Mouse (Mus musculus) testis, postnatal 14 days (tissue): ENCODE results near the gene Cend1.

Experiments
- DNase-seq: peaks from one replicate; pipeline ENCODE4 v3.0.0; 2021; ENCODE audit warnings: low spot score

The Cend1 gene

DNA sequence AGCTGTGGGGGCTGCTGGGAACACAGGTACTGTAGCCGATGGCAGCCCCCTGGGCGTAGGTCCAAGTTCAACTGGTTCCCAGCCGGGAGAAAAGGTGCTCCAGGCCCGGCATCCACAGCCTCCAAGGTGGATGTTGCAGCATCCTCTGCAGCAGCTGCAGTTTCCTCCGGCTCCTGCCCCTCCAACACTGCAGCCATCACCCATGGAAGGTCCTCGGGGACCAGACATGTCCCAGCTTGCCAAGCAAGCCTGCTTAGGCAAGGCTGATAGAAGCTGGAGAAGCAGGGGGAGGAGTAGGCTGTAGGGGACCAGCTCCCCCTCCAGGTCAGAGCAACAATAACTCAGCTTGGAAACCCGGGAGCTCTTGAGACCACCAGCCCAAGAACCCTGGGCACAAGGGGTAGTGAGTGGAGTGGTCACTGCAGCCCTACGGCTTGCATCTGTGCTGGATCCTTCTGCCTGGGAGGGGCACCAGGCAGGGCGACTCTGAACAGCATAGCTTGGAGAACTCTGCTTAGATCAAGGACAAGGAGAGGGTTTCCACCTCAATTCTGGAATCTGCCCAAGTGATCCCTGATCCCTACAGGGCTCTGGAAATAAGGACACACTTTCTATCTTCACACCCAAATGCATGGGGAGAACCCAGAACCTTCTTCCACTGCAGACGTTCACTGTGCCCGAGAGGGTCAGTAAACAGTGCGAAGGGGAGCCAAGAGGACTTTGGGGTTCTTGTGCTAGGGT is 14.0 kb upstream of the Cend1 start:
- no peak for DNase-seq

DNA sequence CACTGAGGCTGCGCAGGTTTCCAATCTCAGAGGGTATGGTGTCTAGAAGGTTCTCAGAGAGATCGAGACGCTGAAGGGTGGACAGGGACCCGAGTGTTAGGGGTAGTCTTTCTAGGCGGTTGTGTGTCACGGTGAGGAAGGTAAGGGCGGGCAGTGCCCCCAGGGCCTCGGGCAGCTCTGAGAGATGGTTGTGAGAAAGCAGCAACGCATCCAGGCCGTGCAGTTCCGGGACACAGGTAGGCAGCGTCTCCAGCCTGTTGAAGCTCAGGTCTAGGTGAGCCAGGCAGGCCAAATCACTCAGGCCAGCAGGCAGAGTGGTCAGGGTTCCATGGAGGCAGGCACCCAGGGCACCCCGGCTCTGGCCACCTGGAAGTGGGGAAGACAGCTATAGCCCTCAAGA is 12.9 kb upstream of the Cend1 start:
- DNase-seq: no peak

DNA sequence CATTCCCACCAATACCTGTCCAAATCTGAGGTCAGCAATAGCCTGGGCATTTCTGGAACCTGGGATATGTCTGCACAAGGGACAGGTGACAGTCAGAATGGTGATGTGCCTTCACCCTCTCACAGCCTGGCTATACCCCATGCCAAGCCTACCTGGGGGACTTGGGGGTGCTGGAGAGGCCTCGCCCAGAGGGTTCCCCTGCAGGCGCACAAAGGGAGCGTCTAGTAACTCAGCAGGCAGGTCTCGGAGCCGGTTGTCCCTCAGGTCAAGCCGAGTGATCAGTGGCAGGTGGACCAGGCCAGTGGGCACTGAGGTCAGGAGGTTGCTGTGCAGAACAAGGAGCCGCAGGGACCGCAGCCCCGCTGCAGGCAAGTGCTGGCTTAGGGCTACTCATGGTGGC is 12.2 kb upstream of the Cend1 start:
- no peak for DNase-seq

DNA sequence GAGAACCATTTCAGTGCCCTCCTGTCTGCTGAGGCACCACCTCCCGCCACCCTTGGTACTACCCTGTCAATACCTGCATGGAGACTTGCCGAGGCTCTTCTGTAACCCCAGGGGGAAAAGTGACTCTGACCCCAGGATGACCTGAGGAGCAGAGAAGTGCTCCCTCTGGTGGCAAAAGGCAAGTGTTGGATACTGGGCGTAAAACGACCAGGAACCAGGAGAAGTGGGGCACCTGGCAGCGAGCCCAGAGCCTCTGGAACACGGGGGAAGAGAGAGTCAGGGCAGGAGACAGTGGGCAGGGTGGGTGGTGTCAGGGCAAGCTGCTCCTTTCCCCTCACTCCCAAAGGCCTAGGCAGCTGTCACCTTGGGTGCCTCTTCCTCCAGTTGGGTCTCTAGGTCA is 11.3 kb upstream of the Cend1 start:
- DNase-seq: no peak

DNA sequence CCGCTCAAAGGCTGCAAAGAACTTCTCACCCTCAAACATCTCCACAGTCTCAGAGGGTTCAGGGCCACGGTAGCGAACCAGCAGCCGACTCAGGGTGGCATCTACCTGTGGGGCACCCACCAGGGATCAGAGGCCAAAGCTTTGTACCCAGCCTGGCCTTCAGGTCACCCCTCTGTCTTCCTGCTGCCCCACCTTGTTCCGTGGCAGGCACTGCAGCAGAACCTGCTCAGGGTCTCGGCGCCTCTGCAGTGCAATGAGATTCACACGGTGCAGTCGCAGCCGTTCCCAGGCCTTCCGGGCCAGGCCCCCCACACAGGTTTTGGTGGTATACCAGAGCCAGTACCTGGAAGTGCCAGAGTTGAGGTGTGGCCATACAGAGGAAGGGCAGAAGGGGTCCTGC is 10.5 kb upstream of the Cend1 start:
- no peak for DNase-seq

DNA sequence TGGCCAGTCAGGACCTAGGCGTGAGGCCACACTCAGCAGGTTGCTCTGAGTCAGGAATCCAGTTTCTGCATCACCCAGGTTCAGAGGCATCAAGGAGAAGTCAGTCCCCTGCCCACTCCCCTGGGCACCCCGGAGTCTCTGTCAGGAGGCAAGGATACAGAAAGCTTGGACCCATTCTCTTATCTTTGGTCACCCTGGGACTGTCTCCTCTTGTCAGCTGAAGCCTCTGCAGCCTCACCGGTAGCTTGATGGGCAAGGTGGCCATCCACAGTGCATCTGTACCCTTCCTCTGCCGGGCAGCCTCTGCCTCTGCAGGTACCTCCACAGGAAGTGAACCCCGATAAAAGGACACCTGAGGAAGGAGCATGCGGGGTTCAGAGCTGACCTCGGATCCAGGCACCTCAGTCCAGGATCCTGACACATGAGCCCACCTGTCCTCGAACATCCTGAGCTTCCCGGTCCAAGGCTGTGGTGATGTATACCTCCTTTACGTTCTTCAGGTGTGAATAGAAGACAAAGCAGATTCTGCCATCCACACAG is 9.9 kb upstream of the Cend1 start:
- no peak for DNase-seq

DNA sequence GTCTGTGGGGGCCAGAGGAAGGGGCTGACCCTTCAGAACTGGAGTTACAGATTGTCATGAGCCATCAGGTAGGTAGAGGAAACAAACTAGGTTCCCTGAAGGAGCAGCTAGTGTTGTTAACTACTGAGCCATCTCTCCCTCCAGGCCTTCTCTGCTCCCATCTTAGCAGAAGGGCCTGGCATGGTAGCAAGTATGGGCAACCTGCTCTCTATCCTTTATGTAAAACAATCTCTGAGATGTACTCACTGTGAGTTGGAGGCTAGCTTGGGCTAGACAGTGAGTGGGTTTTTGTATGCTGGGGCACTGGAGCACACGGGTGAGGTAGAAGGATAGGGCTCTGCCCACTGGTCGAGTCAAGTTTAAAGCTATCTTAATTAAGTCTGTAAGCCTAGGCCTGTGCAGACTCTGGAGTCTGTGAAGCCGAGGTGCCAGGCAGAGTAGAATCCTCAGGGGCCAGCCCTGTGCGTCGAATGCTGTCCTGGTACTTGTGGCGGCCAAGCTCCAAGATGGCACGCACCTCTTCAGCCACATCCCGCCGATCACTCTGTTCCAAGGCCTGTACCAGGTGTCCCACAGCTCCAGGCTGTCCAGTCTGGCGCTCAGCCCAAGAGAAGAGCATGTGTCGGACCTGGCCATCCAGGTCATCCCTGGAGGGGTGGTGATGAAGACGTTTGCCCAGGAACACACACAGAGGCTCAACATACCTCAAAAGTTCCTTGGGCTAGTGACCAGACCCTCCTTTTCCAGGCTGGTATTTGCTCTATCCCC is 9.1 kb upstream of the Cend1 start:
- no peak for DNase-seq

DNA sequence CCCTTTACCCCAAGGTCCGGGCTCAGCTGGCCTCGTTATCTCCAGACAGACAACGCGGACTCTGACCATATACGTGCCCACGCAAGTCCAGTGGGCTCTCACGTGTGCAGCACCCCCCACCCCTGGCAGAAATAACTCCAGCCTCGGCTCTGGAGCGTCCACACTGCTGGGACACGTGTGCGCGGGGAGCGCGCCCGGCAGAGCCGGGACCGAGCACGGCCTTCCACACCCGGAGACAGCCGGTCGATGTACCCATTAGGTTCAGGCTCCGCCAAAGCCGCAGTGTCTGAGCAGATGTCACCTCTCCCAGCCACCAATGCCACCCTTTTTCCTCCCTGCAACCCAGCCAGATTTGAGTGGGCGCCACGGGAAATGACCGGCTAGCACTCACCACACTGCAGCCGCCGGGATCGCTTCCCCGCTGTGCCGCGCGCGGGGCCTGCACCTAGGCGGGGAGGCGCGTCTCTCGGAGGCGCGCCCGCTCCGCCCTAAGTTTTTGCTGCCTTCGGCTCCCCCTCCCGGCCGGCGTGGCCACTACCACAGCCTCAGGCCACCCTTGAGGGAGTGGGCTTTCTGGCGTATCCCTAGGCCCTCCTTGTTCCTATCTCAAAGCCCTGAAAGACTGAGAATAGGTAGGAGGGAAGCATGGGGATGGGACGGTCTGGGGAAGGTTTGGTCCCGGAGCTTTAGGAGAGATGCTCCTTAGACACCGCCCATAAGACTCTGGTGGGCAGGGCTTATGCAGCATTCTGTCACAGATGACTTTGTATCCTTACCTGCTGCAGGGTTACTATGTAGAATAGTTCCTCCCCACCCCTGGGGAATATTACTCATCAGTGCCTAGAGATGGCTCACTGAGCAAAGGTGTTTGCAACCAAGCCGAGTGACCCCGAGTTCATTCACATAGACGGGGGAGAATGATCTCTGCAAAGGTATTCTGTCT is 8.2 kb upstream of the Cend1 start, which contains the start of gene Slc25a22:
Gene Slc25a22, minus strand, starts transcription at position 715 of the 943 bp plus-strand sequence.
- peak; percentile 69 for DNase-seq

DNA sequence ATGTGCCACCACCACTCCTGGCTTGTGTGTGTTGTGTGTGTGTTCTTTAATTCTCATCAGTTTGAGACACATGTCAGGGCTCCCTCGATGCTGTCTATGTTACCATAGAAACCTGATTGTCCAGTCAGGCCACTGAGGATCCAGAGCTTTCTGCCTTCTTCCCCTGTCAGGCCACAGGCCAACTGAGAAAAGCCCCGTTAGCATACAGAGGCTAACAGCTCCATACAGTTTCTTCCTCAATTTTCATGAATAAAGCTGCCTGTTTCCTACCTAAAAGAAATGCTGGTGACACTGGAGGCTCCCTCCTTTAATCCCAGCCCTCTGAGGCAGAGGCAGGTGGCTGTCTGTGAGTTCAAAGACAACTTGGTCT is 7.2 kb upstream of the Cend1 start:
- DNase-seq: no peak

DNA sequence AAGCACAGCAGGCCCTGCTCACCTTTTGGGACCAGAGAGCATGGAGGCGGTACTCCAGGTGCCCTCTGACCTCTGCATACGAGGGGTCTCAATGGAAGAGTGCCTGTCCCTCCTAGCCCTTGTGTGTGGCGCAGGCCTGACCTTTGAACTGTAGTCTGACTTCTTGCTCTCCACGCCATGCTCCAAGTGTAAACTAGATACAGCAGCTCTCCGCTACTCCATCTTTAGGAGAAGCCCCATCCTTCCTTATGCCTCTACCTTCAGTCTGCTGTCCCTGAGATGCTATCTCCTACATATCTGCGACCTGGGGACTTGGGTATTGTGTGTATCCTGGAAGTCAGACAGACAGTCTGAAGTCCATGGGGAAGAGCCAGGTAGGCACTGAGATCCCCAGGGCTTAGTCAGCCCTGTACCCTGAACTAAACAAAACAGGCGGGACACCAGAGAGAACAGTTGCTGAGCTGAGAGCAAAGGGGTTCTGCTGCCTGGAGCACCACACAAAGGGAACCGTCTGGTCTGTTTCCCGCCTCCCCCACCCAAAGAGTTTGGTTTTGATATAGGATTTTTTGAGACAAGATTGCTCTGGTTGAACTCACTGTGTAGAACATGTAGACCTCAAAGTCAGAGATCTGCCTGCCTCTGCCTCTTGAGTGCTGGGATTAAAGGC is 6.7 kb upstream of the Cend1 start:
- no peak for DNase-seq

DNA sequence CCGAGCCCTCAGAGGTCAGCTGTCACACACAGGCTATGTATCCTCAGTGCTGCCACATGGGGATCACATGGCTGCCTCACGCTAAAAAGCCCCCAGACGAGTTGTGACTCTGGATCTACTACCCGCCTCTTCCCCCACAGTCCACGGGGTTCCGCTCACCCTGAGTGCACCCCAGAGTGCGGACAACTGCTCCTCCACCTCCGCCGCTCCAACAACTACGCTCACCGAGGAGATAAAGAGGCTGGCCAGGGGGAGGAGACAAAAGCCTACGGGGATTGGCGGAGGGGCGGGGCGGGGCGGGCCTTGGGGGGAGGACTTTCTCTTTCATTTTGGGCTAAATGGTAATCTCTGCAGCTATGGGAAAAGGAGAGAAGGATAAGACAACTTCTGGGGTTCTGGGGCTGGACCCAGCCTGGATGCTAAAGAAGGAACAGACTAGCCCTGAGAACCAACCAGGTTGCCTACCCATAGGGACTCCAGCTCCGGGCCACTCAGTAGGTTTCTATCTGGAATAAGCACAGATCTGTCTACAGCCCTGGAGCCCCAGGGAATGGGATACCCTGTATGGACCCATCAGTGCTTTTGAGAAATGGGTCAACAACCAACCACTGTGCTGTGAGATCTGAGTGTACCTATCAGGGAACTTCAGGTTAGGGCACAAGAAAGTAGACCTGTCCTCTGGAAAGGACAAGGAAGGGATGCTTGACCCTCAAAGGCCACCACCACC is 6.0 kb upstream of the Cend1 start:
- no peak for DNase-seq

DNA sequence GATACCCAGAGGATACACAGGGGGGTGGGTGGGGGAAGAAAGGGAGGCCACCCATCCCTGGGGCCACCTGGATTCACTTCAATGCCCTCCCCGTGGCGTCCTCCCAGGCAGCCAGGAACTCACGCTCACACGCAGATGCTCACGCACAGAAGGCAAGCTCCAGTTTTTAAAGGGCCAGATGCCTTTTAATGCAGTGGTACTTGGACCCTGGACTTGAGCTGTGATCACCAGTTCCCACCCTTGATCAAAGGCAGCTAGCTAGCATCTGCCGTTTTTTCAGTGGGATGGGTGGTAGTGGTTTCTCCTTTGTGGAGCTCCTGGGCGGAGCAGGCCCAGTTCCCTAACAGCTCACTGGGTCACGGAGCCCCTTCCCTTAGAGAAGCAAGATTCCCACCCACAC is 5.2 kb upstream of the Cend1 start:
- no peak for DNase-seq

DNA sequence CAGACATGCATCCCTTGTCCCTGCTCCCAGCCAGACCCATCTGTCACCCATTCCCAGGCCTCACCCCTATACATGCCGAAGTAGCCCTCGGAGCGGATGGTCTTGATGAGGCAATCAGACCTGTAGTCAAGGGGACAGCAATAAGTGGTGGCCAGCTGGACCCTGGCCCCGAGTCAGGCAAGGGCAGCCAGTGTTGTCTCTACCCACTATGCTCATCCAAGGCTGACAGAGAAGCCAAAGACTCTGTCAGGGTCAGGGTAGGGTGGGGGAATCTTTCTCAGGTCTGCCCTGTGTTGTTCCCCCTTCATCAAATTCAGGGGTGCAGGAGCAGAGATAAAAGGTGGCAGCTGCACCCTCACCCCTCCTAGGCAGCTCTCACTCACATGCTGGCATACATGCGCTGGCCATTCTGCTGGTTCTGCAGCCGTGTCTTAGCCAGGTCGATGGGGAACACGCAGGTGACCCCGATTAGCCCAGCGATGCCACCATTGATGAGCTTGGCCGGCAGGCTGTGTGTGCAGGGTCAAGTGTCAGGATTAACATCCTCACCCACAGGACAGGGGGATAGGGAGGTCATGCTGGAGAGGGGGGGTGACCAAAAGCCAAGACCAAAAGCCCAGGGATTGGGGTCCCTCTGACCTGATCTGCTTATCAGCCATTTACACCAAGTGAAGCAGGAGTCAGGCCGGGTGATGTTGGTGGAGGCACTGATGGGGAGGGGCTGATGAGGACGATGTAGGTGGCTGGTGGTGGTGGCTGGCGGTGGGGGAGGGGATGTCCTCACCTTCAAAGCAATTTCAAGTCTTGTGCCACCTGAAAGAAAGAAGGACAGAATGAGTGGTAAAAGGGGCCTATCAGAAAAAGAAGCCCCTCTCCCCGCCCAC is 4.5 kb upstream of the Cend1 start:
- DNase-seq: no peak

DNA sequence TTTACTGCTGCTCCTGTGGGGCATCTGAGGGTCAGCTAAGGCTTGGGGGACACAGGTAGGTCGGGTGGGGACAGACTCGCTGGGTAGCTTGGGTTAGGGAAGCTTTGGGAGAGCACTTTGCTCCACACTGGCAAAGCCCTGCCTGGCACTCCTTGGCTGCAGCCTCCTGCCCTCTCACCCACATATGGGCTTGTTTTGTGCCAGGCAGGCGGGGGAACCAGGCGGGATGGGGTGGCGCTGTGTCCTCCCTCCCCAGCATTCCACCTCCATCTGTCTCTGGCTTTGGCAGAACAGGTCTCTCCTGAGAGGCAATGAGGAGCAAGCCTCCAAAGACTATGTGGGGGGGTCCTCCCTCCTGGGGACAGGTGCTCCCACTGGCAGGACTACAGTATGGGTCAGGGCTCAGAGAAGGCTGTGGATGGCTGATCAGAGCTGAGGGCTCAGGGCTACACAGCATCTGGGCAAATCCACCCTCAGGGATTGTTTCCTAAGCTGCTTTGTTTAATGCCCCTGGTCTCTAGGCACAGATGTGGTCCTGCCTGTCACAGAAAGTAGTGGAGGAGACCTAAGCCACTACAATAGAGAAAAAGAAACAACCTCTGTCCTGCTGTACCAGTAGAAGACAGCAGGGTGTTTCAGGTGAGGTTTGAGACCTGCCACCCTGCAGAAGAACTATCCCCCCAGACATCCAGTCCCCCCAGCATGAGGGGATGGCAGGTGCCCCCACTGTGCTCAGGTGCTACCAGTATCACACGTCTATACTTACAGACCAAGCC is 3.6 kb upstream of the Cend1 start:
- DNase-seq: no peak

DNA sequence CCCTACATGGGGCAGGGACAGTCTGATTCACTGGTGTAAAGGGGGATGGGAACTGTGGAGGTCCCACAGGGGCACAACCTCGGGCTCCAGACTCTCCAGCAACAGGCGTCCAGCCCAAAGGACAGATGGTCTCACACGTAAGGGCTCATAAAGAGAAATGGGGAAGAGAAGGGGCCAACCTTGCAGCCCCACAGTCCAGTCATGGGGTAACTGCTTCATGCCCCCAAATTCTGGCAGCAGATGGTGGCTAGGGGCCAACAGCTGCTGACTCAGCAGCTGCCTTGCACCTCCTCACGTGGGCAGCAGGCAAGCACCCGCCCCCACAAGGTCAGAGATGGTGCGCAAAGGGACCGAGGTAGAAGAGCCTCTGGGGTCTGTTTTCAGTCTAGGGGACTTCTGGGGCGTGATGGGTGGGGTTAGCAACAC is 2.9 kb upstream of the Cend1 start:
- DNase-seq: no peak

DNA sequence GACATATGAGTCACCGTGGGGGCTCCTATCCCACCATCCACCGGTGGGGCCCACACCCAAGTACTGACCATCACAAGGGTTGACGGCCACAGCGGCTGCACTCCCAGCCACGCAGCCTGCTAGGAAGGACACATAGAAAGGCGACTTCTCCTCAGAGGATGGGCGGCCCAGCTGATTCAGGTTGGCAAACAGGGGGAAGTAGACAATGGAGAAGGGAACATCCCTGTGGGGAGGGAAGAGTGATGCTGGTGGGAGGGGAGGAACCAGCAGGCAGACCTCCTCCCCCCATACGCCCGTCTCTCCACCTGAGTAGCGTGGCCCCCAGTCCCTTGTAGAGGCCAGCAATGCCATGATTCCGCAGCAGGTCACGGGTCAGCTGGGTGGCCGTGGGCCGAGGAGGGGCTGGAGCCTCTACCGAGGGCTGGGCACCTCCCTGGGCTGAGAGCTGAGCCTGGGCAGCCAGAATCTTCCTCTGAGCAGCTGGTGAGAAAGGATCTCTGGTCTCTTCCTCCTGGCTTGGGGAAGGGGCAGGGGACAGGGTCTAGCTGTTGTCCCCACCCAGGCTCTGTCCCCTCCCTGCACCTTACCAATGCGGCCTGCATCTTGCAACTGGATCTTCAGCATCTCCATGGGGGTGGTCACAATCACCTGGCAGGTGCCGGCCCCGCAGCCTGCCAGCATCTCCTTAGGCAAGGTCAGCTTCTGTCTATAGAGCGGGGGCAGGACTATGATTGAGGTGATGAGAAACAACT is 2.3 kb upstream of the Cend1 start:
- DNase-seq: no peak

DNA sequence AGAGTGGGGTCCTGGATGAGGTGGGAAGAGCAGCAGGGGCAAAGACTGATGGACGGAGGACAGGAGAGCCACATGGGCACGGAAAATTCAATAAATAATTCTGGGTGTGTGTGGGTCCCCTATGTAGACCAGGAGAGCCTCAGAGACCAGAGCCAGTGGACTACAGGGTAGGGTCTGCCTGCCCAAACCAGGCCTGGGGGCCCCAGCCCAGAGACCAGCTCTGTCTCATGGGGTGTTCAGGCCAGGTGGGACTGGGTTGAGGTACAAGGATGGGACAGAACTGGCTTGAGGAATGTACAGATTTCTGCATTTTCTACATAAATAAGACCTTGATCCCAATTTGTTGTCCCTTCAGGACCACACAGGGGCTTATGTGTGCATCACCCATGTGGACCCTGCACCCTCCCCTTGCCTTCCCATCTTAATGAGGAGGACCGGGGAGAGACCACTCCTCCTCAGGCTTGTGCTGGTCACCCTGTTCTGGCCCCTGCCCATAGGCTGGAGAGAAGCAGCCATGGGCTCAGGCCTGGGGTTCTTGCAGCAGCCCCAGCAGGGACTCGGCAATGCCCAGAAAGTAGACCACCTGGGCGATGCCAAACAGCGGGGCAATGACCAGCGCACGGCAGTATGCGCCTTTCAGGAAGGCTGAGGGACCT is 1.4 kb upstream of the Cend1 start:
- DNase-seq: no peak
